Mouse (Mus musculus) urinary bladder, postnatal 36 days (tissue): ENCODE data around the gene Zfp367.
A peak's percentile ranks its signal among the peaks of the same experiment; 100 is the strongest.

ENCODE experiments used
- DNase-seq, 2 experiments: peaks; one replicate each; pipeline ENCODE4 v3.0.0; 2022; ENCODE audit warnings: low spot score in 2 of 2, mixed read lengths in 1 of 2

The Zfp367 gene

DNA sequence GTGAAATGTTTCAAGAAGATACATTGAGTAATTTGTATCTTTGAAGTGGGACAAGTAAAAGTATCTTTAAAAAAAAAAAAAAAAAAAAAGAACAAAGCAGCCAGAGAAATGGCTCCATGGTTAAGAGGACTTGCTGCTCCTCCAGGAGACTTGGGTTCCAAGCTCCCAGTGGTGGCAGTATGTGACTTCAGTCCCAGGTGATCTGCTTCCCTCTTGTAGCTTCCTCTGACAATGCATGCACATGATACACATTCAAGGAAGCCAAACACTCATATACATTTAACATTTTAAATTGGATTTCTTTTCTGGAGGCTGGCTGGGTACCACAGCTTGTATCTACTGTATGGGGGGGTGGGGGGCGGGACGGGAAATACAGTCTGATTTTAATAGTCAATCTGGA is 1.6 kb upstream of the Zfp367 start:
- DNase-seq: no peak

- DNase-seq: peak; percentile 50 to 62
Measured at GRCm38 (mm10) chr13:64153751-64154267, 807 bp upstream of the Zfp367 start.

DNA sequence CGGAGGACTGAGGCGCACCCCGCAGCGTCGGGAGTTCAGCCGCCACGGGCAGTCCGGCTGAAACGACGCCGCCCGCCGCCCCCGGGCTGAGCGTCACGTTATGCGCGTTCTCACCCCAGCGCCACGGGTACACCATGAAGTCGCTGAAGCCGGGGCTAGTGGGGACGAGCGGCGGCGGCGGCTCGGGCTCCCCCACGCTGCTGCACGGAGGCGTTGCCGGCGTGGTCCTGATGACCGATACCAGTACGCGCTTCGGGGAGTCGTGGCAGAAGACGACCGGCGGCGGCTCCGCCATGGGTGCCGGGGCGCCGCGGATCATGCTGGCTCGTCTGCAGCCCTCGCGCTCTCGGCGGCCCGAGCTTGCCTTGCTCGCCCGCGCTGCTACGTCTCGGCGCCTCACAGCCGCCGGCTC is 325 bp downstream of the Zfp367 start:
- DNase-seq: peak in 1 of 2 experiments; percentile 20

DNA sequence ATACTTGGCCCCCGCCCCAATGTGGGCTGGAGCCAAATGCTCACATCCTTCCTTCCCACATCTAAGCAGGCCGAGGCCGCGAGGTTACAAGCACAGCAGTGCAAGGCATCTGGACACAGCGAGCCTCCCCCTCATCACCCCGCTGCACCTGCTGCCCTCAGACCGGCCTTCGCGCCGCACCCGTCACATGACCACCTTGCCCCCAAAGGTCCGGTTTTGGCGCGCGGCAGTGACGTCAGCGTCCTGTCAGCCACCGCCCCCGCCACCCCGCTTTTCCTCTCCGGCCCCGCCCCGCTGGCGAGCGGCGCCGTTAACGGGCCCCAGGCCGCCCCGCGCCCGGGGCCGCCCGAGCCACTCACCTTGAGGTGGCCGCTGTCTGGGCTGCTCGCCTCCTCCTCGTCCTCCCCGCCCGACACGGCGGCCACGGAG is 747 bp downstream of the Zfp367 start:
- peak; percentile 78 to 81 for DNase-seq

- DNase-seq: no peak
Measured at GRCm38 (mm10) chr13:64150121-64150520, 2.9 kb downstream of the Zfp367 start.

GRCm38 (mm10) chr13:64129616-64130375 is 23.2 kb downstream of the Zfp367 start:
- DNase-seq: peak; percentile 47 to 49

DNA sequence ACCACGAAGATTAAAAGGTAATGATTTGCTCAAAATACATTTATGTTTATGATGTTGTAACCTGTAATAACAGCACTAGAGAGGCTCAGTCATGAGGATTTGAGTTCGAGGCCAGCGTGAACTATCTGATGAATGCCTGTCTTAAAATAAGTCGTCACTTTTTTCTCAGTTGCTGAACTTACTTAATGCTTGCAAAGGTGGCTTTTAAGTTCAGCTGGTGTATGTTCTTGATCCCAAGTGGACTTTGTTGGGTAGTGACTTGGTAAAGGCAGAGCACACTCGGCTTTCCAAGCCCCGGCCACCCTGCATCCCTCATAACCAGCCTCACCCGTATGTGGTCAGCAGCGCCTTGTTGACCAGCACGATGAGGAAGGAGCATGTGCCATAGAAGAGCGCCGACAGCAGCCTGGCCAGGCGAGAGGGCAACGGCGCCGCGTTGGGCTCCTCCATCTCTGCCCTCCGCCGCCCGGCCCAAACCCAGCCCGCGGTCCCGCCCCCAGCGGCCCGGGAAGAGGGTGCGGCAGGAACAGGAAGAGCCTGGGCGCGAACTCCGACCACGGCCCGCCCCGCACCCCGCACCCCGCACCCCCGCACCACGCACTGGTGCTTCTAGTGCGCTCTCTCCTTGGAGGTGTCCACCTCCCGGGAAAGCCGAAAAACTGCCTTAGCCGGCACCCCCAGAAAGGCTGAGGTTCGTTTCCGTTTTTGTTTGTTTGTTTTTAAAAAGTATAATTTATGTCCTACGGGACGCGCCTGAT is 24.0 kb downstream of the Zfp367 start, which contains the start of gene Slc35d2:
TSS of gene Slc35d2 (minus strand) at position 511 of the 758 bp plus-strand sequence.
- DNase-seq: peak; percentile 69 to 80

DNA sequence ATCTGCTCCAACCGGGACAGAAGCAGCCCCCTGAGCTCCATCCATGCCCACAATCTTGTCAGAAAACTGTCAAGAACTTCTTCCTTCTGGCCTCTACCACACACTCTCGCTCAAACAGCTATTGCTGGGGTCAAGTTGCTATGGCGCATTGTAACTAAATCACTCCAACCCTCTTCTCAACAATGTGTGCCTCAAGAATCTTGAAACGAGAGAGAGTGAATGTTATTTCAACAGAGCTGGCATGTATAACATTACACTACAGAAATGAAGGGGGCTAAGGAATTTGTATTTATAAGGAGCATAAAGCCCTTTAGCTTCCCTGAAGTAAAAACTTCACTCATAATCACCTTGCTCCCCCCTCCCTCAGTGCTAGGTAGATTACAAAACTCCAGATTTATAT is 26.7 kb downstream of the Zfp367 start:
- no peak for DNase-seq

- no peak for DNase-seq
Measured at GRCm38 (mm10) chr13:64124886-64125285, 28.1 kb downstream of the Zfp367 start.

DNA sequence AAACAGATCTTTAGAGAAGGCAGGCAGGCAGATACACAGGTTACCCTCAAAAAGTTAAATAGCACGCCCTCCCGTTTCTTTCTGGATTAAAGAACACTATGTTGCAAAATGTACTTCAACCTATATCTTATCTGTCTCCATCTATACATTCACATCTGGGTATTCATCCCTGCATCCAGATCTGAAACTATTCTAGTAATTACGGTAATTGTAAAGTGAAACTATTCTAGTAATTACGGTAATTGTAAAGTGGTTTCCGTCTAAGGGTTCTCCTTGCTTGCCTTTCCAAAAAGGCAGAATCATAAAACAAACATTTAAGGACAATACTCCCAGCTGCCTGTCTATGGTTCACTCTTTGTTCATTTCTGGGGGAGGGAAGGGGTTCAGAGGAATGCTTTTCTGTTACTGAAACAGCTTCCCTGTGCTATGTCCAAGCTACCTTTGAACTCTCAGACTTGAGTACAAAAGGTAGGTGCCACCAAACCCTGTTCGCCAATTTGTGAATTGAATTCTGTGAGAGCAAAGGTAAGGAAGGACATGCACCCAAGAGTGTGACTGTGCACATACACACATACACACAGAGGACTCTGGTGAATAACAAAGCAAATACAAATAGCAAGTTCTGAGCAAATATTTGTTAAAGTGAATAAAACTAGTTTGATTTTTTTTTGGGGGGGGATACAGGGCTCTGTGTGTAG is 29.4 kb downstream of the Zfp367 start:
- no peak for DNase-seq

GRCm38 (mm10) chr13:64120760-64121159 is 32.2 kb downstream of the Zfp367 start:
- DNase-seq: no peak

DNA sequence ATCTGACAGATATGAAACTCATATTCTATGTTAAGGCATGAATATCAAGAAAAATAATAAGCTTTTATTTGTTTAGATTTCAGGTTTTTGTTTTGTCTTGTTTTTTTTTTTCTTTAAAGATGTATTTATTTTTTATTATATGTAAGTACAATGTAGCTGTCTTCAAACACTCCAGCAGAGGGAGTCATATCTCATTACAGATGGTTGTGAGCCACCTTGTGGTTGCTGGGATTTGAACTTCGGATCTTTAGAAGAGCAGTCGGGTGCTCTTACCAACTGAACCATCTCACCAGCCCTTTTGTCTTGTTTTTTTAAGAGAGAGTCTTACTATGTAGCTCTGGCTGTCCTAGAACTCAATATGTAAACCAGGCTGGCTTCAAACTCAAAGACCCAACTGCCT is 35.6 kb downstream of the Zfp367 start:
- no peak for DNase-seq

DNA sequence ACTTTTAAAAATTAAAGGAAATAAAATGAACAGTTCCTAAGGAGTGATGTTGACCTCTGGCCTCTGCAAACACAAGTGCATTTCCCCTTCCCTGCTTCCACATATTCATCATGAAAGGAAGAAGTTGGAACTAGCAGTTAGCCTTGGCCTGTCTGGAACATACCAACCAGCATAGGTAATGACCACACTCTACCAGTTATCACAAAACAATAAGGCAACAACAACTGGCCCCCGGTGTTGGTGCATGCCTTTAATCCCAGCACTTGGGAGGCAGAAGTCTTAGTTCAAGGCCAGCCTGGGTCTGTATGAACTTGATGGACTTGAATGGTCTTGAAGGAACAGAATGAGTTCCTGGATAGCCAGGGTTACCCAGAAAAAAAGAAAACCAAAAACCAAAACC is 42.6 kb downstream of the Zfp367 start:
- no peak for DNase-seq

GRCm38 (mm10) chr13:64108381-64108850 is 44.6 kb downstream of the Zfp367 start:
- no peak for DNase-seq

DNA sequence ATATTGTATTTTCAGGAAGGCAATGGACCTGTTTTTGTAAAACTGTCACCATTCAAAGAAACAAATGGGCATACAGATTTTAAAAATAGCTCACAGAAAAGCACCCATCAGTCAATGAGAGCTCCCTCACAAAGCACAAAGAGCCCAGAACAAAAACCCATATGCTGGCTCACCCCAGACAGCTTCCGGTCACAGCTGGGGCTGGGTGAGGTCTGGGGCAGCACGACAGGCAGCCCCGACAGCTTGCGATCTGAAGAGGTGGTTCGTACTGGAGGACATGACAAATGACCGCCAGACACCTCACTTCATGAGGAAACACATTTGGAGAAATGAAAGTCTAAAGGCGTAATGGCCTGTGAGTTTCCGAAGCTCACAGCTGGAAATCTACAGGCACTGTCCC is 45.5 kb downstream of the Zfp367 start:
- no peak for DNase-seq

- no peak for DNase-seq
Measured at GRCm38 (mm10) chr13:64107105-64107504, 45.9 kb downstream of the Zfp367 start.

DNA sequence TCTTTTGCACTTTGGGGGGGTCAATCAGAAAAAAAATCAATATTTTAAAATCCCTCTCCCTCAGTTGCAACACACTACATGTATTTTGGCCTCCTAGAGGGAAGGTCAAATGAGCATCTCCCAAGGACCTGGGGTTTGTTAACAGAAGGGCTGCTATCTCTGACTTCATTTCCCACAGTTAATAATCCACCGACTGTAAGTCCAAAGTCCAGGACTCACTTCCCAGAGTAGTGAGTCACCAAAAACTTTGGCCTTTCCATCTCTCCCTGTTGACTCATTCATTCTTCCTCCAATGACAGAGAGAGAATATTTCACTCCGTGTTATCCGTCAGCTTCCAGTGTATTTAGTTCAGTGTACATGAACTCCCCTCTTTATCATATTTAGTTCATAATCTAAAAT is 47.3 kb downstream of the Zfp367 start:
- DNase-seq: no peak

DNA sequence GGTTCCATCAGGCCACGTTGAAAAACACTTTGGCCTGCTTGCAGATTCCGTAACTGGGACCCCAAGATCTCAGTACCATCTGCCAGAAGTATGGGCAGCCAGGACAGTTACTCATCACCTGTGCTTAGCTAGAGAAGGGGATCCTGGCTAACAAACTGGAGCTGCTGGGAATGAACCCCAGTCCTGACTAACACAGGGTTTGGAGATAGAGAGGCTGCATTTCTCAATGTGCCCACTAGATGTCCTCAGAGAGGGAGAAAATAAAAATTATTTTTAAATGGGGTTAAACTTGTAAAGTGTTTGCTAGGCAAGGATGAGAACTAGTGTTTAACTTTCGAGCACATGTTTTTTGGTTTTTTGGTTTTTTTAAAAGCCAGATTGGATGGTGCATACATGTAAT is 52.8 kb downstream of the Zfp367 start:
- peak in 1 of 2 experiments; percentile 32 for DNase-seq

DNA sequence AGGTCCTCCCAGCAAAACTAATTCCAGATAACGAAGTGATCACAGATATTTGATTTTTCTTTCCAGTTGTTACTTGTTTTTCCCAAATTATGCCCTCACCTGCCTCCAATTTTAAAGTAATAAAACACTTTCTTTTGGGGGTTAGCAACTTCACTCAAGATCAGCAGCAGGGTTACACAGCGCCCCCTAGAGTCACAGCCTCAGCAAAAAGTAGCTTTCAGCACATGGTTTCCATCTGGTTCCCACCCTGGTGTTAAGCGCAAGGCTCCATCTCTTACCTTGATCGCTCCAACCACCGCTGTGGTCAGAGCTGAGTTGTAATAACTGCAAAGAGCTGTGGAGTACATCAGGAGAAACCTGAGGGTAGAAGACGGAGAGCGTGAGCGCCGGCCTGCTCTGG is 54.0 kb downstream of the Zfp367 start:
- no peak for DNase-seq

DNA sequence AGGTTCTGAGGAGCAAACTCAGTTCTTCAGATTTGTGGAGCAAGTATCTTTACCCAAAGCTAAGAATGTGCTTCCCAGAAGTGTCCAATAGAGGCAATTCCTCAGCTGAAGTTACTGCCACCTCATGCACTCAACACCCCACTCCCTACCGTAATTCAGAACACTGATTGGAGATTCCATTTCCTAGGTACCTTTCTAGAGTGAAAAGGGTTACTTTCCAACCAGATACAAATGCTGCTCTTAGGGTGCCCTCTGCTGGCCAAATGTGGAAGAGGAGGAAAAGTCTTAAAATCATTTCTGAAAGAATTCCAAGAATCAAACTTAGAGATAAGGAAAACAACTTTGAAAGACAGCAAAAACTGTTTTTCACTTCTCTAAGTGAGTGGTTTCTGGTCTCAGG is 59.7 kb downstream of the Zfp367 start:
- DNase-seq: peak; percentile 63 to 68

DNA sequence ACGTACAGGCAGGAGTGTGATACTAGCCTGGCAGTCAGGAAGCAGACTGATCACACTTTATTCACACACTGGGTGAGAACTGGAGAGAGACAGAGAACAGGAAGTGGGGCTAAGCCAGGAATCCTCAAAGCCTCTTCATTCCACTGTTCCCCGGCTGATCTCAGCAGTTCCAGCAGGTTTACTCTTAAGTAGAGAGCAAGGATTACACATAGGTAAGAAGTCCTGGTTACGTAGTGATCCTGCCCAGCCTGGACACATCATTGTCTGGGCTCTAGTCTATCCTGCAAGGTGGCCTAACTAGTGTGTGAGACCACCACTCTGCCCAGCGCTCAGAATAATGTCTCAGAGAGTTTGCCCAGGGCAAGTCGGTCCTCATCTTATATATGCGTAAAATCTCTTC is 60.2 kb downstream of the Zfp367 start:
- DNase-seq: no peak

DNA sequence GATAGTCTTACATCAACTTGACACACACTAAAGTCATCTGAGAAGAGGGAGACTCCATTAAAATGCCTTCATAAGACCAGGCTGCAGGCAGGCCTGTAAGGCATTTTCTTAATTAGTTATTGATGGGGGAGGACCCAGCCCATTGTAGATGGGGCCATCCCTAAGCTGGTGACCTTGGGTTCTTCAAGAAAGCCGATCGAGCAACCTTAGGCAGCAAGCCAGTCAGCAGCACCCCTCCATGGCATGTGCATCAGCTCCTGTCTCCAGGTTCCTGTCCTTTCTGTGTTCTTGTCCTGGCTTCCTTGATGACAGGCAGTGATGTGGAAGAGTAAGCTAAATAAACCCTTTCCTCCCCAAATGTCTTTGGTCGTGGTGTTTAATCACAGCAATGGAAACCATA is 60.9 kb downstream of the Zfp367 start:
- DNase-seq: no peak
